Mouse (Mus musculus) myocyte (in vitro differentiated cells): ENCODE data around the gene Farp1. TPM values are rescaled to one million over a fixed set of nuclear protein-coding genes. Genes with fewer than 3 reads are reported as not detected.
A peak's percentile ranks its signal among the peaks of the same experiment; 100 is the strongest.

Source experiments
- H3K27me3 ChIP-seq: one replicate; pipeline ENCODE4 v1.6.1; 2011; ENCODE audit not compliant: control insufficient read depth, insufficient read depth, insufficient read length
- H3K36me3 ChIP-seq: one replicate; pipeline ENCODE4 v1.6.1; 2011; ENCODE audit not compliant: control insufficient read depth, insufficient read depth
- H3K4me2 ChIP-seq: one replicate; pipeline ENCODE4 v1.6.1; 2011; ENCODE audit warnings: low read depth, control low read depth
- H3K4me3 ChIP-seq: one replicate; pipeline ENCODE4 v1.5.1; 2011; ENCODE audit warnings: mild to moderate bottlenecking, control low read depth, moderate library complexity
- H3K79me2 ChIP-seq: one replicate; pipeline ENCODE4 v1.6.1; 2011; ENCODE audit not compliant: control insufficient read depth, insufficient read depth
- H3ac ChIP-seq: one replicate; pipeline ENCODE4 v1.6.1; 2011; ENCODE audit not compliant: control insufficient read depth, insufficient read length
- CEBPB ChIP-seq: IDR thresholded peaks from 2 replicates; pipeline ENCODE4 v1.6.1; 2011; ENCODE audit warnings: mild to moderate bottlenecking, moderate library complexity; ENCODE audit not compliant: poor library complexity, insufficient read depth, severe bottlenecking
- E2F4 ChIP-seq: IDR thresholded peaks from one replicate; pipeline ENCODE4 v1.6.1; 2011; ENCODE audit warnings: mild to moderate bottlenecking, control low read depth, moderate library complexity; ENCODE audit not compliant: insufficient read depth
- MAX ChIP-seq: IDR thresholded peaks from one replicate; pipeline ENCODE4 v1.6.1; 2011; ENCODE audit warnings: low read depth, mild to moderate bottlenecking, control low read depth
- MYOD1 ChIP-seq, 3 experiments: IDR thresholded peaks; one replicate each; pipeline ENCODE4 v1.6.1; 2011; ENCODE audit warnings: control low read depth in 2 of 3, low read depth in 2 of 3, mild to moderate bottlenecking in 2 of 3, moderate library complexity in 1 of 3; ENCODE audit not compliant: insufficient read length in 2 of 3, control insufficient read depth in 1 of 3
- MYOG ChIP-seq, 3 experiments: IDR thresholded peaks; one replicate each; pipeline ENCODE4 v1.6.1; 2011; ENCODE audit warnings: control low read depth in 2 of 3, low read depth in 2 of 3, mild to moderate bottlenecking in 2 of 3; ENCODE audit not compliant: insufficient read length in 2 of 3, control insufficient read depth in 1 of 3, insufficient read depth in 1 of 3
- POLR2A ChIP-seq: IDR thresholded peaks from one replicate; pipeline ENCODE4 v1.6.1; 2011; ENCODE audit warnings: low read depth, mild to moderate bottlenecking, control low read depth, moderate library complexity; ENCODE audit not compliant: insufficient read length
- POLR2AphosphoS2 ChIP-seq: IDR thresholded peaks from one replicate; pipeline ENCODE4 v1.6.1; 2011; ENCODE audit warnings: low read depth, control low read depth; ENCODE audit not compliant: insufficient read length
- REST ChIP-seq: IDR thresholded peaks from one replicate; pipeline ENCODE4 v1.6.1; 2011; ENCODE audit warnings: mild to moderate bottlenecking, control low read depth, moderate library complexity; ENCODE audit not compliant: insufficient read depth, insufficient read length
- SRF ChIP-seq: IDR thresholded peaks from one replicate; pipeline ENCODE4 v1.6.1; 2011; ENCODE audit warnings: low read depth; ENCODE audit not compliant: control insufficient read depth, insufficient read length
- TCF12 ChIP-seq: IDR thresholded peaks from one replicate; pipeline ENCODE4 v1.6.1; 2011; ENCODE audit warnings: mild to moderate bottlenecking, control low read depth; ENCODE audit not compliant: poor library complexity, insufficient read depth, severe bottlenecking
- TCF3 ChIP-seq: IDR thresholded peaks from one replicate; pipeline ENCODE4 v1.6.1; 2011; ENCODE audit warnings: low read depth, control low read depth; ENCODE audit not compliant: insufficient read length
- USF1 ChIP-seq: IDR thresholded peaks from one replicate; pipeline ENCODE4 v1.6.1; 2011; ENCODE audit warnings: low read depth, mild to moderate bottlenecking, control low read depth, moderate library complexity
- polyA plus RNA-seq: library from polyadenylated mRNA; unstranded; fragments of >200 nt; fragmentation: generic; extraction: Trizol; gene quantifications from one replicate; pipeline ENCODE4 v1.2.1, GENCODE M21; 2012; ENCODE audit warnings: missing spikeins

Farp1 gene
- polyA plus RNA-seq, 1 experiment = 29.7 TPM

- no peak overlapping the region for H3K4me3 ChIP-seq
Observed at GRCm38 (mm10) chr14:121101531-121101930, 66.5 kb downstream of the Farp1 start.

GRCm38 (mm10) chr14:121102599-121102998 is 67.6 kb downstream of the Farp1 start:
- TF ChIP-seq MYOG (IDR thresholded peaks at IDR 0.05; ENCODE audit: control insufficient read depth in 1 of 3, insufficient read depth in 1 of 3, insufficient read length in 2 of 3, low read depth in 2 of 3) (no peak), POLR2A (no peak), CEBPB (no peak), MAX (no peak), REST (no peak), E2F4 (no peak), TCF12 (no peak), MYOD1 (IDR thresholded peaks at IDR 0.05; ENCODE audit: control insufficient read depth in 1 of 3, insufficient read length in 2 of 3, low read depth in 2 of 3) (no peak), SRF (no peak), POLR2AphosphoS2 (no peak), TCF3 (no peak), USF1 (no peak)
- no peak overlapping the region for H3ac ChIP-seq
- peaks cover 3% of the 10 kb centered on the region for H3K36me3 ChIP-seq
- no peak overlapping the region for H3K4me3 ChIP-seq
- no peaks in the 10 kb centered on the region for H3K27me3 ChIP-seq
- H3K79me2 ChIP-seq = peaks cover 39% of the 10 kb centered on the region
- no peak overlapping the region for H3K4me2 ChIP-seq

More at GRCm38 (mm10) chr14:121101531-121101930, 66.5 kb downstream of the Farp1 start:
- Histone ChIP-seq H3K27me3 (no peaks in the 10 kb centered on the region), H3ac (no peak overlapping the region), H3K4me2 (no peak overlapping the region), H3K36me3 (peaks cover 3% of the 10 kb centered on the region), H3K79me2 (peaks cover 42% of the 10 kb centered on the region)
- TF ChIP-seq POLR2AphosphoS2 (no peak), TCF3 (no peak), USF1 (no peak), MYOG (IDR thresholded peaks at IDR 0.05; ENCODE audit: control insufficient read depth in 1 of 3, insufficient read depth in 1 of 3, insufficient read length in 2 of 3, low read depth in 2 of 3) (no peak), CEBPB (no peak), MYOD1 (IDR thresholded peaks at IDR 0.05; ENCODE audit: control insufficient read depth in 1 of 3, insufficient read length in 2 of 3, low read depth in 2 of 3) (no peak), SRF (no peak), POLR2A (no peak), REST (no peak), TCF12 (no peak), E2F4 (no peak), MAX (no peak)

GRCm38 (mm10) chr14:121103459-121103858 is 68.5 kb downstream of the Farp1 start:
- TF ChIP-seq REST (no peak), E2F4 (no peak), MYOG (IDR thresholded peaks at IDR 0.05; ENCODE audit: control insufficient read depth in 1 of 3, insufficient read depth in 1 of 3, insufficient read length in 2 of 3, low read depth in 2 of 3) (peak in 1 of 3 experiments; percentile 10)
- Histone ChIP-seq H3K27me3 (no peaks in the 10 kb centered on the region), H3ac (no peak overlapping the region), H3K4me3 (no peak overlapping the region), H3K36me3 (peaks cover 3% of the 10 kb centered on the region), H3K79me2 (peaks cover 35% of the 10 kb centered on the region), H3K4me2 (no peak overlapping the region)

GRCm38 (mm10) chr14:121104760-121105329 is 69.8 kb downstream of the Farp1 start:
- peaks cover 3% of the 10 kb centered on the region for H3K36me3 ChIP-seq
- H3ac ChIP-seq = no peak overlapping the region
- H3K4me3 ChIP-seq = no peak overlapping the region
- H3K4me2 ChIP-seq = peak overlapping the region; percentile 67
- TF ChIP-seq TCF3 = no peak
- TF ChIP-seq USF1 = no peak
- no peak for TF ChIP-seq REST
- TF ChIP-seq POLR2AphosphoS2 = no peak
- TF ChIP-seq E2F4 = no peak
- TF ChIP-seq TCF12 = no peak
- no peak for TF ChIP-seq MYOG (IDR thresholded peaks at IDR 0.05; ENCODE audit: control insufficient read depth in 1 of 3, insufficient read depth in 1 of 3, insufficient read length in 2 of 3, low read depth in 2 of 3)
- TF ChIP-seq MAX = no peak
- peaks cover 27% of the 10 kb centered on the region for H3K79me2 ChIP-seq
- no peaks in the 10 kb centered on the region for H3K27me3 ChIP-seq

- H3ac ChIP-seq = no peak overlapping the region
- H3K27me3 ChIP-seq = no peaks in the 10 kb centered on the region
- H3K36me3 ChIP-seq = peaks cover 3% of the 10 kb centered on the region
- TF ChIP-seq CEBPB = no peak
- no peak for TF ChIP-seq REST
- TF ChIP-seq TCF3 = no peak
- no peak for TF ChIP-seq MYOG (IDR thresholded peaks at IDR 0.05; ENCODE audit: control insufficient read depth in 1 of 3, insufficient read depth in 1 of 3, insufficient read length in 2 of 3, low read depth in 2 of 3)
- TF ChIP-seq TCF12 = no peak
- no peak for TF ChIP-seq MAX
- no peak for TF ChIP-seq POLR2AphosphoS2
- no peak overlapping the region for H3K4me2 ChIP-seq
- H3K4me3 ChIP-seq = no peak overlapping the region
- peaks cover 43% of the 10 kb centered on the region for H3K79me2 ChIP-seq
Observed at GRCm38 (mm10) chr14:121106906-121107305, 71.9 kb downstream of the Farp1 start.
